Mouse (Mus musculus) testis, adult 2 months (tissue): Measurements from ENCODE around the gene Nlrp4f.

ENCODE experiments used
- CTCF ChIP-seq: fragments of 200-500 bp; IDR thresholded peaks from 2 replicates; pipeline ENCODE4 v1.5.1; 2012; ENCODE audit warnings: low read depth, mild to moderate bottlenecking, inconsistent platforms, low read length, moderate library complexity; ENCODE audit not compliant: control insufficient read depth, insufficient read depth, insufficient replicate concordance
- POLR2A ChIP-seq: fragments of 200-500 bp; IDR thresholded peaks from 2 replicates; pipeline ENCODE4 v1.6.1; 2012; ENCODE audit warnings: low read depth, mild to moderate bottlenecking, inconsistent platforms, low read length, moderate library complexity; ENCODE audit not compliant: control insufficient read depth

DNA sequence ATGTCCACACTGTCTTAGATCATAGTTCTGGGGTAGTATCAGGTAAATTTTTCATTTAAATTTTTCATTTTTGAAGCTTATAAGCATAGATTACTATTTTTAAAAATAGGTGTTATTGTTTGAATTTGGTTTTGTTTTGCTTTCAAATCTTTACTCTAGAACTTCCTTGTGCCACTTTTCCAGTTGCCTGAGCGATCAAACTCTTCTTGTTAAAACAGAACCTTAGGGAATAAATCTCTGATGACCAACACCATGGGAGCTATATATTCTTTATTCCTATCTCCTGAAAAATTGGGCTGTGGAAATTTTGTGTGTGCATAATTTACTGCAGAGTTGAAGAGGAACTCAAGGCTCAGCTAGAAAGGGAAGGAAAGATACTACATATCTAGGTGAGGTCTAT is 55.8 kb downstream of the Nlrp4f start, which contains the start of gene Olfr466:
- no peak for TF ChIP-seq POLR2A
- no peak for TF ChIP-seq CTCF
